Mouse (Mus musculus): ENCODE results near the gene 1110002E22Rik. TPM values are rescaled to one million over a fixed set of nuclear protein-coding genes. Genes with fewer than 3 reads are reported as not detected.

The 1110002E22Rik gene
- polyA plus RNA-seq, 2 experiments: 0.01 TPM; not detected in 1

DNA sequence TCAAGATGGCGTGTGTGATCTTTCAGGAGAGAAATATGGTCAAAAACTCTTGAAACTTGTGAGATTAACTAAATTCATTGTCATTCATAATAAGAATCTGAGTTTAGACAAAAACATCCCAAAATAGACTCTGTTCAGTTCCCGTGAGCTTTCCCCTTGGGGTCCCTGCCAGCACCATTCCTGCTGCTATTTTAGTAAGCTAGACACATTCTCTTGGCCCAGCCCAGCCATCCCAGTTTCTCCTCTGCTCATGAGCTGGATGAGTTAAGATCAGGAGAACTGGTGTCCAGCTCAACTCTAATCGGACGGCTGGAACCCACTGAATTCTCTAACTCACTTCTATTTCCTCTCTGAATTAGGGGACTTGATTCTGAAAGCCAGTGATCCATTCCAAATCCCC is 52.0 kb downstream of the 1110002E22Rik start:
- Histone ChIP-seq H3K36me3 (replicated peaks; ENCODE audit: control insufficient read depth, insufficient read depth, low read depth) (no peaks in the 10 kb centered on the region), H3K9ac (replicated peaks) (no peak overlapping the region), H3K27ac (no peak overlapping the region), H3K4me2 (ENCODE audit: low read depth) (no peak overlapping the region), H3K4me1 (replicated peaks; ENCODE audit: control insufficient read depth in 2 of 2, insufficient read depth in 2 of 2, low read length in 1 of 2) (no peaks in the 10 kb centered on the region), H3K27me3 (ENCODE audit: control insufficient read depth, insufficient read depth, low read length) (no peaks in the 10 kb centered on the region), H3K9me3 (ENCODE audit: control insufficient read depth, low read length) (no peaks in the 10 kb centered on the region), H3K4me3 (ENCODE audit: insufficient read depth in 1 of 2, low read depth in 2 of 2, low read length in 2 of 2) (no peak overlapping the region)
- DNase-seq (ENCODE audit: low read depth in 3 of 3, low spot score in 3 of 3) (no peak), ATAC-seq (ENCODE audit: insufficient read depth) (no peak)
- no peak for TF ChIP-seq EP300 (IDR thresholded peaks at IDR 0.05; ENCODE audit: low read depth)
- TF ChIP-seq CTCF (IDR thresholded peaks at IDR 0.05; ENCODE audit: low read depth): no peak
- 69% methylated on average over 4 of the region's 4 CpGs for WGBS (ENCODE audit: insufficient replicate concordance)

DNA sequence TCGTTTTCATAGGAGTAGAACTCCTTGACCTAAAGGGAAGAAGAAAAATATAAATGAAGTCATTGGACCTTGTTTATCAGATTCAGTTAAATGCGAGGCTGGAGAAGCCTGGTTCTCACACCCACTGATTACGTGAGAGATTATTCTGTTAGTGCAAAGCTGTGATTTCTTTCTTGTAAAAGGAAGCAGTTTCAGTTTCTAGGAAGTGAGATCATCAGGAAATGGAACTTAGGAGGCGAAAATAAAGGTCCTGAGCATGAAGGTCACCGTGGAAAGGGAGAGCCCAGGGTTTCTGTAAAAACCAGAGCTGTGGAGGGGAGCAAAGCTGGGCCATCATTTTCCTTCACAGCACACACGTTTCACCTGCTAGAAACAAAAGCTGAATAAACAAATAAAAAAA is 53.5 kb downstream of the 1110002E22Rik start:
- H3K9ac ChIP-seq (replicated peaks): no peak overlapping the region
- DNase-seq (ENCODE audit: low read depth in 3 of 3, low spot score in 3 of 3) (no peak), ATAC-seq (ENCODE audit: insufficient read depth) (no peak)
- H3K4me1 ChIP-seq (replicated peaks; ENCODE audit: control insufficient read depth in 2 of 2, insufficient read depth in 2 of 2, low read length in 1 of 2): no peaks in the 10 kb centered on the region
- TF ChIP-seq EP300 (IDR thresholded peaks at IDR 0.05; ENCODE audit: low read depth) (no peak), CTCF (IDR thresholded peaks at IDR 0.05; ENCODE audit: low read depth) (no peak)
- no peak overlapping the region for H3K27ac ChIP-seq
- no peak overlapping the region for H3K4me2 ChIP-seq (ENCODE audit: low read depth)
- WGBS (ENCODE audit: insufficient replicate concordance): 38% methylated on average over 6 of the region's 6 CpGs
- no peak overlapping the region for H3K4me3 ChIP-seq (ENCODE audit: insufficient read depth in 1 of 2, low read depth in 2 of 2, low read length in 2 of 2)
- H3K9me3 ChIP-seq (ENCODE audit: control insufficient read depth, low read length): no peaks in the 10 kb centered on the region
- no peaks in the 10 kb centered on the region for H3K27me3 ChIP-seq (ENCODE audit: control insufficient read depth, insufficient read depth, low read length)
- H3K36me3 ChIP-seq (replicated peaks; ENCODE audit: control insufficient read depth, insufficient read depth, low read depth): no peaks in the 10 kb centered on the region

DNA sequence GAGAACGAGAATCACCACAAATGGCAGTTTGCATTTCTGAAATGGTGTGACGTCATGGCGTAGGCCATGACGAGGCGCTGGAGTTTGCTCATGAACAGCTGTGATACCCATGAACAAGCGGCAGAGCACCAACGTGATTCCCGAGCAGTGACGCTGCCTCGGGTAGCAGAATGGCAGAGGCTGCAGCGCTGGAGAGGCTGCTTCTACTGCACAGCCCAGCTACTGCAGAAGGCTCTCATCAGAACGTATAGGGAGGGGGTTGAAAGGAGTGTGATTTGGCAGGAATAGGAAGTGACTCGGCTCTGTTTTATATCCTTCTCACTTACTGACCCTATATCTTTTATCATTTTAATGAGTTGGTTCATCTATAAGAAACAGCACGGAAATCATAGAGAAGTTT is 54.0 kb downstream of the 1110002E22Rik start:
- H3K36me3 ChIP-seq (replicated peaks; ENCODE audit: control insufficient read depth, insufficient read depth, low read depth): no peaks in the 10 kb centered on the region
- H3K9me3 ChIP-seq (ENCODE audit: control insufficient read depth, low read length): no peaks in the 10 kb centered on the region
- H3K4me3 ChIP-seq (ENCODE audit: insufficient read depth in 1 of 2, low read depth in 2 of 2, low read length in 2 of 2): no peak overlapping the region
- no peak overlapping the region for H3K27ac ChIP-seq
- no peak for DNase-seq (ENCODE audit: low read depth in 3 of 3, low spot score in 3 of 3)
- WGBS (ENCODE audit: insufficient replicate concordance): 57% methylated on average over 14 of the region's 14 CpGs
- no peak overlapping the region for H3K9ac ChIP-seq (replicated peaks)
- no peak for TF ChIP-seq EP300 (IDR thresholded peaks at IDR 0.05; ENCODE audit: low read depth)
- no peak for TF ChIP-seq CTCF (IDR thresholded peaks at IDR 0.05; ENCODE audit: low read depth)
- ATAC-seq (ENCODE audit: insufficient read depth): no peak
- H3K4me1 ChIP-seq (replicated peaks; ENCODE audit: control insufficient read depth in 2 of 2, insufficient read depth in 2 of 2, low read length in 1 of 2): no peaks in the 10 kb centered on the region
- H3K4me2 ChIP-seq (ENCODE audit: low read depth): no peak overlapping the region
- H3K27me3 ChIP-seq (ENCODE audit: control insufficient read depth, insufficient read depth, low read length): no peaks in the 10 kb centered on the region

DNA sequence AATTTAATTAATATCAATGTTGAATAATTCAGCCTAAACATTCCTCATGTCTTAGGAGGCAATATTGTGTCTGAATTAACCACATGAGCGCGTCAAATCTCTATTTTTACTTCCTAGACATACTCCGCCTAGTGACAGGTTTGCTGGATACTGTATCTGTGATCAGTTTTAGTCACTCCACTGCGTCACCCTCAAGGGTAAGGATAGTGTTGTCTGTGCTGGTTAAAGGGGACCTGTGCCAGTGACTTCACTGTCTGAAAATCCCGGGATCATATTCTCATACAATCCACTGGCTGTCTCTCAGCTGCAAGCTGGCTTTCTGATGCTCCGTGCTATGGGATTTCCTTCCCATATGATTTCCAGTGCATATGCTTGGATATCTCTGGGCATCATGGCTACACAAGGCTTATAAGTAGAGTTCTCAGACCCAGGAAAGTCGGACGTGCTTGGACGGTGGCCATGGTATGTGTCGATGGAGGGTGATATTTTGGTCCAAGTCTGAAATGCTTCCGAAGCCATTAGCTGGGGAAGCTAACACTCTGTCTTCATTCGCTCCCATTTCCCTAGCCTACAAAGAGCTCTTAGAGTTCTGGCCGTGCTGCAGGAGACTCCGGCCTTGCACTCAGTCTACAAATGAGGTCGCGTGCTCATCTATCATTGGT is 54.7 kb downstream of the 1110002E22Rik start:
- no peak overlapping the region for H3K4me3 ChIP-seq (ENCODE audit: insufficient read depth in 1 of 2, low read depth in 2 of 2, low read length in 2 of 2)
- no peak overlapping the region for H3K4me2 ChIP-seq (ENCODE audit: low read depth)
- H3K9ac ChIP-seq (replicated peaks): no peak overlapping the region
- no peak for DNase-seq (ENCODE audit: low read depth in 3 of 3, low spot score in 3 of 3)
- H3K4me1 ChIP-seq (replicated peaks; ENCODE audit: control insufficient read depth in 2 of 2, insufficient read depth in 2 of 2, low read length in 1 of 2): no peaks in the 10 kb centered on the region
- ATAC-seq (ENCODE audit: insufficient read depth): no peak
- no peaks in the 10 kb centered on the region for H3K9me3 ChIP-seq (ENCODE audit: control insufficient read depth, low read length)
- H3K27ac ChIP-seq: no peak overlapping the region
- TF ChIP-seq CTCF (IDR thresholded peaks at IDR 0.05; ENCODE audit: low read depth): no peak
- no peak for TF ChIP-seq EP300 (IDR thresholded peaks at IDR 0.05; ENCODE audit: low read depth)
- 80% methylated on average over 16 of the region's 16 CpGs for WGBS (ENCODE audit: insufficient replicate concordance)
- H3K36me3 ChIP-seq (replicated peaks; ENCODE audit: control insufficient read depth, insufficient read depth, low read depth): no peaks in the 10 kb centered on the region
- no peaks in the 10 kb centered on the region for H3K27me3 ChIP-seq (ENCODE audit: control insufficient read depth, insufficient read depth, low read length)

DNA sequence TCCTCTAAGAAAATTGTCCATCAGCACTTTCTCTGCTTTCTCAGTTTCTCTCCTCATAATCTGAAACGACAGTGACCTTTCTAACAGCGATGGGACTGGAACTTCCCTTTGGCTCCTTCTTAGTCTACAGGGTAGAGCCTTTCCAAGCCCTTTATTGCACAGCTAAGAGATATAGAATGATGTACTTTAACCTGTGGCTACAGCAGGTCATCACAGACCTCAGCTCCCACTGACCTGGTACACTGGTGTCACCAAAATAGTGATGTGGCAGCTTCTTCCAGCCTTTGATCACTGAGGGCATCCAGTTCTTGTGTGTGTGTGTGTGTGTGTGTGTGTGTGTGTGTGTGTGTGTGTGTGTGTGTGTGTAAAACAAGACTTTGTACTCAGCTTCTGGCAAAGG is 56.6 kb downstream of the 1110002E22Rik start:
- no peak for DNase-seq (ENCODE audit: low read depth in 3 of 3, low spot score in 3 of 3)
- Histone ChIP-seq H3K4me1 (replicated peaks; ENCODE audit: control insufficient read depth in 2 of 2, insufficient read depth in 2 of 2, low read length in 1 of 2) (no peaks in the 10 kb centered on the region), H3K9me3 (ENCODE audit: control insufficient read depth, low read length) (no peaks in the 10 kb centered on the region), H3K4me2 (ENCODE audit: low read depth) (no peak overlapping the region), H3K36me3 (replicated peaks; ENCODE audit: control insufficient read depth, insufficient read depth, low read depth) (no peaks in the 10 kb centered on the region), H3K27me3 (ENCODE audit: control insufficient read depth, insufficient read depth, low read length) (no peaks in the 10 kb centered on the region), H3K4me3 (ENCODE audit: insufficient read depth in 1 of 2, low read depth in 2 of 2, low read length in 2 of 2) (no peak overlapping the region), H3K27ac (no peak overlapping the region), H3K9ac (replicated peaks) (no peak overlapping the region)
- TF ChIP-seq CTCF (IDR thresholded peaks at IDR 0.05; ENCODE audit: low read depth) (no peak), EP300 (IDR thresholded peaks at IDR 0.05; ENCODE audit: low read depth) (no peak)
- WGBS (ENCODE audit: insufficient replicate concordance): 74% methylated on average over 2 of the region's 2 CpGs
- no peak for ATAC-seq (ENCODE audit: insufficient read depth)

Measured in liver, embryonic 14.5 days (tissue).